Mouse (Mus musculus): ENCODE measurements around the gene Pmepa1.
A peak's percentile ranks its signal among the peaks of the same experiment; 100 is the strongest.

Pmepa1 gene

DNA sequence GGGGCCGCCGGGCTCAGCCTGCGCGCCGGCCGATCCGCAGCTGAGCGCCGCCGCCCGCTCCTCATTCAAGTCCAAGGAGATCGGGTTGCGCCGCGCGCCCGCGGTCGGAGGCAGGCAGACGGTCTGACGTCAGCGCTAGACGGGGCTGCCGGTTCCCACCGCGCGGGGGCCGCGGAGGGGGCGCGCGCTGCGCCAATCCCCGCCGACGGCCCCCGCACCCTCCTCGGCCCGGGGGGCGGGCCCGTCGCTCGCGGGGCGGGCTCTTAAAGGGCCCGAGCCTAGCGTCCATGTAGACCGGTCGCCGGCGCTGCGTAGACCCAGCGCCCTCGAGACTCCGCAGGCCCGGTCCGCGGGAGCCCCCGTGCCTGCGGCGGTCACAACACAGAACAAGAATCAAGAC is at the start of gene Pmepa1:
Gene Pmepa1, minus strand, starts transcription at position 125 of the 400 bp plus-strand sequence.
- peak; percentile 80 to 85 for DNase-seq (ENCODE audit: low spot score in 2 of 2)

DNA sequence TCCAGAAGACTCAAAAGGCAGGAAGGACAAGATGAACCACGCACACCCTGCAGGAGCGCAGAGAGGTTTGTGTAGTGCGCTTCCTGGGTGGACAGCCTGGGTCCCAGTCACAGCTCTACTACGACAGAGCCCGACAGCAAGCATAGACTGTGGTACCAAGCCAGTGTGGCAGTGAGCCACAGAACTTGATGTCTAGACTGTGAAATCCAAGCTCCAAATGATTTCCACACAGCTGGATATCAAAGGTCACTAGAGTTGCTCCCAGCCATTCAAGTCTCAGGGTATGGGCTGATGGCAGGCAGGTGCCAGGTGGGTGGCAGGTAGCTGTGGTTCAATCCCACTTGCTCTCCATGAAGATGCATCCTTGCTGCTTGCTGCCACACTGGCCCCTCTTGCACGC is 45.4 kb upstream of the Pmepa1 start:
- DNase-seq (ENCODE audit: low spot score in 2 of 2): no peak

DNA sequence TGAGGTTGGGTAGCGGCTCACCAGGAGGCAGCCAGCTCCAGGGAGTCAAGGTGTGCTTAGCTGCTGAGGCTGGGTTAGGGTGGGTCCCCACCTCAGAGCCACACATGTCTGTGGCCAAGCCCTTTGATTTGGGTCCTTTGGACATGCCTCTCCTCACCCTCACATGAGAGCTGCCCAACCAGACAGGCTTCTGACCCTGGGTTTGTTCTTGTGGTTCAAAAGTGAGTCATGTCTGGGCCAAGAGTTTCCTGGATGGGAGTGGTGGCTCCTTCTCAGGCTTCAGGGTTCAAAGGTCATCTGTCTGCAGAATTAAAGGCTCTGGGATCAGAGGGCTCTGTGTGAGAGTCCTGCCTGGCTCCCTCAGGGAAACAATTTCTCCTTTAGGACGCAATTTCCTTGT is 44.9 kb upstream of the Pmepa1 start:
- no peak for DNase-seq (ENCODE audit: low spot score in 2 of 2)

DNA sequence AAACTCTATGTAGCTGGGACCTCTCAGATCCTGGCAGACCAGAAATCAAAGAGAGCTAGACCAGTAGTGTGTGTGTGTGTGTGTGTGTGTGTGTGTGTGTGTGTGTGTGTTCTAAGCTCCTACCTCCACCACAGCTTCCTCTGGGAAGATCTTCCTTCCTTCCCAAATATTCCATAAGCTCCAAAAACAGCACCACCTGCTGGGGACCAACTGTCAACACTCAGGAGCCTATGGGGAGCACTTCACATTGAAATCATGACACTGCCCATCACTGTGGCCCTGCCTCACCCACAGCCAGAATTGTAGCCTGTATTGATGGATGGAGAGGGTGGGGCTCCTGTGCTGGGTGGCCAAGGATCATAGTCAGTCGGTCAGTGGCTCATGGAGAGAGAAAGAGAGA is 38.0 kb upstream of the Pmepa1 start:
- DNase-seq (ENCODE audit: low spot score in 2 of 2): no peak

DNA sequence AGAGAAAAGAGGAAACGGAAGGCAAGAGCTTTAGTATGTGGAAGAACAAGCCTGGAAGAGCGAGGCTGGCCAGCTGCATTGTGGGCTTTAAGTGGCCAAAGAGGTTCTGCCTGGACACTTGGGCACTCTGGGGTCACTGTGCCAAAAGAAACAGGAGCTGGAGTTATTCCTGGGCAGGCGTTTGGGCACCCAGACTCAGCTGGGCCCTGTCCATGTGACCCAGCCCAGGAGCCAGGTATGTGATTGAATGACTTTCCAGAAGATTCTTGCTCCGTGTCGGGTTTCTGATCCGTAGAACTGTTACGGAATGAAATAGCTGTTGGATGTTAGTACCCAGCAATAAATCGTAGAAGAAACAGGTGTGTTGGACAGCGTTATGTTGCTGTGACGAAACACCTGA is 32.2 kb upstream of the Pmepa1 start:
- DNase-seq (ENCODE audit: low spot score in 2 of 2): no peak

DNA sequence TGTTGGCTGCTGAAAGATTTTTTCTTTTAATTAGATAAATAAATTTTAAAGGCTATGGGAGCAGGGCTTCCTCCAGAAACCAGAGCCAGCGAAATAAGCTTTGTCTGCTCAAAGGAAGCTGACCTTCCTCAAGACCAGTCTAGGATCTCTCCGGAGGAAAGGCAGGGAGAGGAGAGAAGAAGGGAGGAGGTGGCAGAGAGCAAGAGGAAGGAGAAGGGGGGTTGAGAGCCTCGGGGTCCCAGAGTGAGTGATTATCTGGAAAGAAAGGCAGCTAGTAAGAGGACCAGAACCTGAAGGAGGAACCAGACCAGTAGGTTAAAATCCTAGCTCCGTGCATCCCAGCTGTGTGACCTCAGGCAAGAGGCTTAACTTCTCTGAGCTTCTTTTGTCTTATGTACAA is 31.7 kb upstream of the Pmepa1 start:
- DNase-seq (ENCODE audit: low spot score in 2 of 2): no peak

DNA sequence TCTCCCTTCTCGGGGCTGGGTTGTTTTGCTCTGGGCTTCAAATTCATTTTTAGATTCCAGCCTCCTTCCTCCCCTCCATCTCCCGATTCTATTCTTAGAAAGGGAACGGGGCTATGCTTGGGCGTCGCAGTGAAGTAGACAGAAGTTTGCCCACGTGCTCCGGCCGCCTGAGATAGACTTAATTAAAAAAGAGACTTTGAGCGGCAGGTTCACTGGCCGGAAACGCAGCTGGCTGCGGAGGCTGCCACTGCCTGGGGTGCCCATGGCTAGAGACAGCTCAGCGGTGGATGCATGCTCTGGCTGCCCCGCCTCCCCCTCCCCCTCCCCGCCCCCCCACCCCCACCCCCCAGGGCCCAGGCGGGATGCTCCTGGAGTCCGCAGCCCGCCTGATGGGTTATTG is 31.2 kb upstream of the Pmepa1 start:
- peak; percentile 44 to 46 for DNase-seq (ENCODE audit: low spot score in 2 of 2)

DNA sequence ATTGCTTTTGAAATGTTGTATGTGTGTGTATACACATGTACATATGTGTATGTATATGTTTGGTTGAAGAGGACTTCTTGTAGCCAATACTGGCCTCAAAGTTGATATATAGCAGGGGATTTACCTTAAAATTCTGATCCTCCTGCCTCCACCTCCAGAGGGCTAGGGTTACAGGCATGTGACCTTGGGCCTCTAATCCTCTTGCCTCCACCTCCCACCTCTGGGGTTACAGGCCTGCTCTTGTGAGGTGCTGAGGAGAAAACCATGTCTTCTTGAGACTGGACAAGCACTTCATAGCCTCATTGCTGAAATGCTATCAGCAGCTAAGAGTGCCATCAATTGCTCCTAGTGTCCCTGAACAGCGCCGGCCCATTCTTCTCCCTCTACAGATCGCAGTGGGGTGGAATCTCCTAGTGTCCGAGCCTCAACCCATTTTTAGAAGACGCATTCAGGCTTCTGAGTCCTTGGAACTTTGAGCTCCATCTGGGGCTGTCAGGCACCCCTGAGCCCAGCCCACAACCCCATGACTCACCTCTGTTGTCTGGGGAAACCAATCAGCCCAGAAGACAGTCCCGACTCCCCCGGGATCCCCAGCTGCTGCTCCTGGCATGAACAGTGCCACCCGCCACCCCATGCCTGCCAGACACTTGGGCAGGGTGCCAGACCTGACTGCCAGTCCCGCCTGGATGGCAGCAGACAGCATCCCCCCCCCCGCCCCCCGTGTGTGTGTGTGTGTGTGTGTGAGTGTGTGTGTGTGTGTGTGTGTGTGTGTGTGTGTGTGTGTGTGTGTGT is 30.6 kb upstream of the Pmepa1 start:
- peak; percentile 41 to 59 for DNase-seq (ENCODE audit: low spot score in 2 of 2)

DNA sequence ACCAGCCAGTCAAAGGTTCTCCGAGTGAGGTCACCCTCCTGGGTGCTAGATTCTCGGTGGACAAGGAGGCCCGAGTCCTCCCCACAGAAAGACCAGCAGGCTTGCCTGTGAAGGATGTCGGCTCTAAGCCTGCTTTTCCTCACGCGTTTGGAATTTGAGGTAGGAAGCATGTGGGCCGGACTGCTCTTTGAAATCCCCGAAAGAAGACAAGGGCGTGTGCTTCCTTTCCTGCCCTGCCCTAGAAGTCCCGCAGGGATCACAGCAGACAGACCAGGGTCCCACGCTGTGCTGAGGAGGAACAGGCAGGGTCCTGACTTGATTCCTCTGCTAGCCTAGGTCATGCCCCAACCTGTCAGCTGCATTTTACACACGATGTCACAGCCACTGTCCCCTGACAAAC is 28.7 kb upstream of the Pmepa1 start:
- no peak for DNase-seq (ENCODE audit: low spot score in 2 of 2)

DNA sequence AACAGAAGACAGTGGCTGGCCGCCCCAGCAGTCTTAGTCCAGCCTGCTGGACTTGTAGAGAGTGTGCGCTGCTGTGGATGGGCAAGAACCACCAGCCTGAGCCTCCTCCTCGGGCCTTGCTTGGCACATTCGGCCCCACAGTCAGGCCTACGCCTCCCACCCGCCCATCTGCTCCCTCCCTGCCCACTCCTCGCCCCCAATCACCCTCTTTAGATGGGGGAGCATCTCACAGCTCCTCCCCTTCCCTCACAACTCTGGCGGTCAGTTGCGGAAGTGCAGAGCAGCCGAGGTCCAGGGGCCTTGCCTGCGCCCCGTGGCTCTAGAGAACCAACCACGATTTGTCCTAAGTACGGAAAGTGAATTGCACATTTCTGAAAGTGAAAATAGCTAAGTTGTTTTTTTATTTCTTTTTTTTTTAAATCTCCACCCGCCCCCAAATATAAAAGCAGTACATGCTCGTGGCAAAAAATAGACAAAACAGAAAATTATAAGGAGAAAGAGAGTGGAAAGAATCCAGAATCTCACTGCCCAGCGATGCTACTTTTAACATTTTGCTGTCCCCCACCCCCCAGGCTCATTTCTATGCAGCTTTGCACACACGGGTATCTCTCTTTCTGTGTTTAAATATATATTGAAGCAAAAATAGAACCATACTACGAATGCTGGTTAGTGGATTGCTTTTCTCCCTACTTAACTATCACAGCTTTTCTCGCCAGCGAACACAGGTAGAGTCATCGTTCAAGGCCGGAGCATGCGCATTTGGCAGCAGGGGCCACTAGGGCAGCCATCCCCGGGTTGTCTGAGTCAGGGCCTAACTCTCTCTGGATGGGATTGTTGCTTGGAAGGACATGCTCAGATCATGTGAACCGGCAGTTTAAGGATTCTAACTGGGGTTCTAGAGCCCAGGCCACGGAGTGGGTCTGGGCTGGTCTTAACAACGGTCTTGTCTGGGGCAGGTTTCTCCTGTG is 24.6 kb upstream of the Pmepa1 start:
- DNase-seq (ENCODE audit: low spot score in 2 of 2): peak; percentile 66 to 77

DNA sequence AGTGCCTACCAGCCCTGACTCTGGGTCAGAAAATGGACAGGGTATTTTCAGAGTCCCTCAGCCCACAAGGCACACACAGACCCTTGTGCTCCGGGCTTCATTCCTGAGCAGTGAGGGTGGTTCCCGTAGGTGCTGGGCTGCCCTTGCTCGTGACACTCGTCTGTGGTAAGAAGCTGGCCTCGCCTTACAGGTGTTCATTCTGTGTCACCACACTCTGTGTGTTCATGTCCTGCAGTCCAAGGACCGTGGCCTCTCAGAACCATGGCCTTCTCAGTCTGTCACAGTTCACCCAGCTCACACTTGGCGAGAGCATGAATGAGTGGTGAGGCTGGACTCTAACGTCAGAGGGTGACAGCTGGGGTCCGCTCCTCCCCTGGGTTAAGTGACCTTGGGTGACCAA is 20.1 kb upstream of the Pmepa1 start:
- DNase-seq (ENCODE audit: low spot score in 2 of 2): no peak

DNA sequence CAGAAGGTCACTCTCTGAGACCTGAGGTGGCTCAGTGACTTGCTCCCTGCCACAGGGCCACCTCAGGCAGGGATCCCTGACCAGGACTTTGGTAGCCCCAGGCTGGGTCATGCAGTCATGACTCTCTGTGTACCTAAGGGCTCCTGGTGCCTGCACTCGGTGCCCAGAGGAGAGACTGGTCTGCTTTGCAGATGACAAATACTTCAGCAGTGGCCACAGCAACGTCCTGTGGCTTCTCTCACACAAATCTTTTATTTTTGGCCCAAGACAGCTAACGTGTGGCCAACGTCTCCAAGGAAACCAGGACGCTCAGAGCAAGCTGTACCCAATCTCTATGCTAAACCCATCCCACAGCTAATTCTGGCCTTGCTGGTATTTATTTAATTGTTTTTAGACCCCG is 16.7 kb upstream of the Pmepa1 start:
- no peak for DNase-seq (ENCODE audit: low spot score in 2 of 2)

DNA sequence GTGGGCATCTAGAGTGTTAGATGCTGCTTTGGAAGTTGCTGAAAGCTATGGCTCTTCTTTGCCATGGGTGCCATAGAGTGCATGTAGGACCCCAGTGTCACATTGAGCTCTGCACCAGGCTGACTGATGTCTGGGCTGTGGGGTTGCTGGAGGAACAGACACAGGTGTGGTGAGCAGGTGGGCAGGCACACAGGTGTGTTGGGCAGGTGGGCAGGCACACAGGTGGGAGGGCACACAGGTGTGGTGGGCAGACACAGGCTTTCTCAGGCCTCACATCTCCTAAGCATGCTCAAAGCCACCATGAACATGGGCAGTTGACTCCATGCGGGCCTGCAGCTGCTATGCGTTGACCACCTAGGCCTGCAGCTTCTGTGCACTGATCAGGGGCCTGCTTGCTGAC is 16.2 kb upstream of the Pmepa1 start:
- no peak for DNase-seq (ENCODE audit: low spot score in 2 of 2)

DNA sequence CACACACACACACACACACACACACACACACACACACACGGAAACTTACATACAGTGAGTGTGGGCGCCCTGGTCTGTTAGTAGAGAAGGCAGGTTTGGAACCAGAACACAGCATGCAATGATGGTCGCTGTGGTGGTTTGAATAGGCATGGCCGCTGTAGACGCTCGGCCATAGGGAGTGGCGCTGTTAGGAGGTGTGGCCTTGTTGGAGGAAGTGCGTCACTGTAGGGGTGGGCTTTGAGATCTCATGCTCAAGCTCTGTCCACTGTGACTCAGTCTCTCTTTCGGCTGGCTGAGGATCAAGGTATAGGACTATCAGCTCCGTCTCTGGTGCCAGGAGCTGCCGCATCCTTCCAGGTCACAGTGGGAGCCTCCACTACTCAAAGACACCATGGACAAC is 14.6 kb upstream of the Pmepa1 start:
- DNase-seq (ENCODE audit: low spot score in 2 of 2): no peak

DNA sequence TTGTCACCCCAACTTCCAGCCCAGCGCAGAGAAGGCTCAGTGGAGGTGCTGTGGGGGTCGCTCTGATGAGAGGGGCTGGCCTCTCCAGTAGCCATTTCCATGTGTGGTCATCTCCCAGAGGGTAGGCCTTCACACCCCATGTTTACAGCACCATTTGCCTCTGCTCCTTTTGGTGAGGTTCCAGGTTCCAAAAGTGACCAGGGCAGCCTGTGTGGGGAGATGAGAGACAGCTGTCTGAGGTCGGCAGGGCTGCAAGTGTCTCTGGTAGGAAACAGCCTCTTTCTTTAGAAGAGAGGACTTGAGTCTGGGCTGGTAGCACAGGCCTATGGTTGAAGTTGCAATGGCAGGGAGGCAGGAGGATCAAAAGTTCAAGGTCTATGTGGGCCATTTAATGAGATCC is 13.6 kb upstream of the Pmepa1 start:
- no peak for DNase-seq (ENCODE audit: low spot score in 2 of 2)

DNA sequence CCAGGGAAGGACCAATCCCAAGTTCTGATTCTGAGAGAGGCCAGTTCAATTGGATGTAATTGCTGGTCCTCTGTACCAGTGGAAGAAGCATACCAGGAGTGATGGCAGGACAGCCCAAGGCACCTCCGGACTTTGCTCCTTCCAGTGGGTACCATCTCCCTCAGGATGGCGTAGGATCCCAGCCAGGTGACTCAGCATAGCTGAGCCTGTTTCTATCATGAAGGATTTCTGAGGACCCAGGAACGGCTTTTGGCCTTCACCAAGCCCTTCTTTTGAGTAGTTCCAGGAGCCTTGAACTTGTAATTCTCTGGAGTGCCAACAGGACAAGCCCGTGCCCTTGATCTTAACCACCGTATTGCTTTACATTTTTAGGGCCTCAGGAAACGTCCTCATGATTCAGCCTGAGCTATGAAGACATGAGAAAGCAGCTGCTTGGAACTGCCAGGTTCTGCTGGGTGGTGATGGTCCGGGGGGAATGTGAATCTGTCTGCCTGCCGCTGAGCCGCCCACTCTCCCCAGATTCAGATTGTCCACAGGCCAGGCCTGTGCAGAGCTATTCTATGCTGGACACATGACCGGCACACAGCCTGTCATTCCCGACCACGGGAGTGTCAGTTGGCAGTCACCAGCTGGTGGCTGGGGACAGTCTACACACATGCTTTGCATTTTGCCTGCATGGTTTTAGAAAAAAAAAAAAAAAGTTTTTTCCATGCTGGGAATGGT is 9.6 kb upstream of the Pmepa1 start:
- DNase-seq (ENCODE audit: low spot score in 2 of 2): no peak

DNA sequence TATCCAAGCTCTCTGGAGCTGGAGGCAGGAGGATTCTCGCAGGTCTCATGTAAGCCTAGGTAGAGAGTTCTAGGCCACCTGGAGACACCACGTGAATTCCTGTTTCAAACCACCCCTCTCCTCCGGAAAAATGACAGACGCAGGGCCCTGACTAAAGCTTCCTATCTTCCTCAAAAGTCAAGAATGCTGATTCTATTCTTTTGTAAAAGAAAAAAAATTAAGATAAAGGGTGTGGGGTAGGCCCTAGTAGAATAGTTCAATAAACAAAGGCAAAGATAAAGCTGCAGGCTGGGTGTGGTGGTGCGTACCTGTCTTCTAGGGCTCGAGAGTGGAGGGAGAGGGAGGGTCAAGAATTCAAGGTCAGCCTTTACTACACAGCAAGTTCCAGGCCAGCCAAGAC is 8.4 kb upstream of the Pmepa1 start:
- no peak for DNase-seq (ENCODE audit: low spot score in 2 of 2)

DNA sequence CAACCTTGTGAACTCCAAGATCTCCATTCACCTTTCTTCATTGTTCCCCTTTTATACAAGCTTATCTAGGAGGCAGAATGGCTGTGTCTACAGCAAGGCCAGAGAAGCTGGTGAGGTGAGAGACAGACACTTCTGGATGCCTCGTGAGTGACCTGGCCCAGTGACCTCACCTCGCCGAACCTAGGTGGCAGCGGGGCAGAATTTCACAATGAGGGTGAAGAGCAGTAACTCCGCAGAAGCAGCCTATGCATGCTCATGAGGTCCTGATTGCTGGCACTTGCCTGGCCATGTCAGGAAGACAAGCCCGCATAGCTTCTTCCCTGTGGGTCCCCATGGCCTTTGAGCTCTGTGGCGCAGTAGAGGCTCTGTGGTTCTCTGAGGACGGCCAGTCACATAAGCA is 5.9 kb upstream of the Pmepa1 start:
- DNase-seq (ENCODE audit: low spot score in 2 of 2): no peak

DNA sequence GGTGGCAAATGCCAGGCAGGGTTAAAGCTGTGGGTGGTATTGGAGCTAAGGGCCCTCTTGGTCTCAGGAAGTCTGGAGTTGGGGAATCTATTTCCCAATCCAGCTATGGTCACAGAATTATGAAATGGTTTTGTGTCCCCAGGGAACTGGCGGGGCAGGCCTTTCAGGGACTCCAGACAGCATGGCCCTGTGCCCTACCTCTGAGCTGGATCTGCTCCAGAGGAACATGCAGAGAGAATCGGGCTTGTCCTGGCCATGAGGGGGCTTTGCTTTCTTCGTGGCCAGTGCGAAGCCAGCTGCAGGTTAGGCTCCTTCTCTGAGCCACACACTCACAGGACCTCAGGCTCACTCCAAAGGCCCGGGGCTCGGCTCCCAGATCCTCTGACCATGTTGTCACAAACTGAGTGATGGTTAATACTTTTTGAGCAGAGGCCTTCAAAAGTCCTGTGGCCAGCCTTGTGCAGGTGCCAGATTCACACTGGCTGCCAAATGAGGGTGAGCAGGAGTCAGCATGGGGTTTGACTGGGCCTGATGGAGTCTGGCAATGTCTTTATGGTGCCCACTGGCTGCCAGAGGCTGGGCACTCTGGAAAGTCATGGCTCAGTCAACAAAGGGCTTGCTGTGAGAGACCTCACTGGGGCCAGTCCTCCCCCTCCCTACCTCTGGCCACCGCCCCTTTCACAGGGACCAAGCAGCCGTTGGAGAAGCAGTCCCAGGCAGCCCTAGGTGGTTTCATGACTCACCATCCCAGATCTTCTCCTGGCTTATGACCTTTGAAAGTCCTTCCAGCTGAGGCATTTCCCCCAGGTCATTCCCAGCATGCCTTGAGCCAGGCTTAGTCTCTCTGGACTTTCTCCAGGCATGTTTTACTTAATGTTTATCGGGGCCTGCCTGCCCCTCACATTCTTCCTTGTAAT is 4.9 kb upstream of the Pmepa1 start:
- DNase-seq (ENCODE audit: low spot score in 2 of 2): no peak

DNA sequence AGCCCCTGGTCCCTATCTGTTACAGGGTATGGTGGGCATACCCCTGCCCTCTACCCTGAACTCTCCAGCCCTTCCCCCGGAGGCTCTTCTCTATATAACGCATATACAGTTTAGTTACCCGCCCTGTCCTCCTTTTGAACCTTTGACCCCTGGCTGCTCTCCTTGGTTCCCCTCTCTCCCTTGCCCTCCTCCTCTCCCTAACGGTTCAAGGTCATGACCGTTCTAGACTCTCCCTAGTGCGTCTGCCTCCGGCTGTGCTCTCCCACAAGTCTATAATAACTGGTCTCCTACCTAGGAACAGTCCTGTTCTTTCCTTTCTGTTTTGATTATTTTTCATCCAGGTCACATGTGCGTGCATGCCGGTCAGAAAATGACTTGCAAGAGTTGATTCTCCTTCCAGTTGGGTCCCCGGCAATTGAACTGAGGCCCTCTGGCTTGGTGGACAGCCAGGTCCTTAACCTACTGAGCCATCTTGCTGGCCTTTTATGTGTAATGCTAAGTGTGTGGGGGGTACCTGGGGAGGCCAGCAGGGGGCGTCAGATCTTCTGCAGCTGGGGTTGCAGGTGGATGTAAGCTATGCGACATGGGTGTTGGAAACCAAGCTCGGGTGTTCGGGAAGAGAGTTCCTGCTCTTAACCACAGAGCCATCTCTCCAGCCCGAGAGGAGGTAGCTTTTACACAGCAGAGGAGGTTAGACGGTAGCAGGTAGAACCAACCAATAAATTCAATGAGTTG is 2.7 kb upstream of the Pmepa1 start:
- DNase-seq (ENCODE audit: low spot score in 2 of 2): peak in 1 of 2 experiments; percentile 39

Measured in natural killer cell, adult 2 months (primary cell).